Mouse (Mus musculus) small intestine, adult 2 months (tissue): ENCODE results near the gene Zfp668. TPM values are rescaled to one million over a fixed set of nuclear protein-coding genes. Genes with fewer than 3 reads are reported as not detected.

ENCODE experiments used
- H3K27ac ChIP-seq: fragments of 200-500 bp; 2 replicates; pipeline ENCODE4 v1.5.1; 2012; ENCODE audit warnings: low read depth, low read length, control low read depth, inconsistent platforms; ENCODE audit not compliant: insufficient read depth
- H3K27me3 ChIP-seq: fragments of 200-500 bp; 2 replicates; pipeline ENCODE4 v1.6.1; 2012; ENCODE audit warnings: mild to moderate bottlenecking, moderate library complexity, low read length, inconsistent platforms; ENCODE audit not compliant: control insufficient read depth, insufficient read depth
- H3K36me3 ChIP-seq: fragments of 200-500 bp; 2 replicates; pipeline ENCODE4 v1.6.1; 2012; ENCODE audit warnings: mild to moderate bottlenecking, low read length, control low read depth, inconsistent platforms; ENCODE audit not compliant: control insufficient read depth, insufficient read depth
- H3K4me1 ChIP-seq: fragments of 200-500 bp; 2 replicates; pipeline ENCODE4 v1.6.1; 2012; ENCODE audit warnings: low read length, inconsistent platforms, mixed read lengths; ENCODE audit not compliant: control insufficient read depth, insufficient read depth, insufficient read length
- H3K4me3 ChIP-seq: fragments of 200-500 bp; 2 replicates; pipeline ENCODE4 v1.5.1; 2012; ENCODE audit warnings: low read depth, mild to moderate bottlenecking, control low read depth, inconsistent platforms, low read length, moderate library complexity
- CTCF ChIP-seq: fragments of 200-500 bp; IDR thresholded peaks from 2 replicates; pipeline ENCODE4 v1.5.1; 2012; ENCODE audit warnings: low read depth, mild to moderate bottlenecking, control low read depth, inconsistent platforms, low read length, moderate library complexity, mixed read lengths; ENCODE audit not compliant: insufficient replicate concordance, insufficient read length; ENCODE audit errors: extremely low read depth
- POLR2A ChIP-seq: fragments of 200-500 bp; IDR thresholded peaks from 2 replicates; pipeline ENCODE4 v1.6.1; 2012; ENCODE audit warnings: low read depth, mild to moderate bottlenecking, control low read depth, inconsistent platforms, low read length, moderate library complexity
- WGBS: fragments of 180-500 bp; shearing (Covaris S2); methylation state at CpG from one replicate; pipeline ENCODE4 v1.1.7; 2018; 5-methylcytosine and 5-hydroxymethylcytosine counted together
- polyA plus RNA-seq: library from polyadenylated mRNA; depleted of rRNA; stranded (reverse); fragments of >200 nt; gene quantifications from 2 replicates; pipeline ENCODE4 v1.2.3, GENCODE M21; 2012

Zfp668 gene
- polyA plus RNA-seq, 1 experiment: 7.1 TPM

DNA sequence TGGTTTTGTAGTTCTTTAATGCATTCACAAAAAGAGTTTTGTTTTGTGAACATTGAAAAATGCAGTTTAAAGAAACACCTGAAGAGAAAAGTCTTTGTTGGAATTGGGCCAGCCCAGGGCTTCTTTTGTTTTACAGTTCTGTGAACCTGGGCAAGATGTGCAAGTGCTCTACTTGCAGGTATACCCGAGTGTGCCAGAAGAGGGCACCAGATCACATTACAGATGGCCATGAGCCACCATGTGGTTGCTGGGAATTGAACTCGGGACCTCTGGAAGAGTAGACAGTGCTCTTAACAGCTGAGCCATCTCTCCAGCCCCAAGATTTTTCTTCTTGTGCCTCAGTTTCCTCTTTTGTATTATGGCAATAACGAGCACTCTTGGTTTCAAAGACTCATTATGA, 41.6 kb upstream of the Zfp668 start:
- H3K36me3 ChIP-seq: 0 out of 2 replicates have a peak, but pooled peaks cover 1% of the 10 kb centered on the region
- H3K27me3 ChIP-seq: no peaks in the 10 kb centered on the region
- no peak overlapping the region for H3K27ac ChIP-seq
- no peak overlapping the region for H3K4me3 ChIP-seq
- peak; percentile 59; the same call in 1 of the 2 replicates for TF ChIP-seq CTCF
- TF ChIP-seq POLR2A: no peak
- H3K4me1 ChIP-seq: peaks cover 13% of the 10 kb centered on the region
- 48% methylated on average over 3 of the region's 3 CpGs for WGBS

DNA sequence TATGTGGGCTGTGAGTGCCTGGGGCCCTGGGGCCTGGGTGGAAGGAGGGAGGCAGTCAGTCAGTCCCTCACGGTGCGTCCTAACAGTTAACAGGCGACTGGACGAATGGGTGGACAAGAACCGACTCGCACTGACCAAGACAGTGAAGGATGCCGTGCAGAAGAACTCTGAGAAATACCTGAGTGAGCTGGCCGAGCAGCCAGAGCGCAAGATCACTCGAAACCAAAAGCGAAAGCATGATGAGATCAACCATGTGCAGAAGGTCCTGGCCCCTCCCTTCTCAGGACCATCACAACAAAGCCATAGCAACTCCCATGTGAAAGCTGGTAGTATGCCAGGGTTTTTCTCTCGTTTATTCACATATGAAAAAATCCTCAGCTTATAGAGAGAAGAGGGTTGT, 38.7 kb upstream of the Zfp668 start:
- Histone ChIP-seq H3K4me3 (no peak overlapping the region), H3K4me1 (peaks cover 3% of the 10 kb centered on the region; the same call in 1 of the 2 replicates)
- TF ChIP-seq POLR2A (no peak), CTCF (no peak)

DNA sequence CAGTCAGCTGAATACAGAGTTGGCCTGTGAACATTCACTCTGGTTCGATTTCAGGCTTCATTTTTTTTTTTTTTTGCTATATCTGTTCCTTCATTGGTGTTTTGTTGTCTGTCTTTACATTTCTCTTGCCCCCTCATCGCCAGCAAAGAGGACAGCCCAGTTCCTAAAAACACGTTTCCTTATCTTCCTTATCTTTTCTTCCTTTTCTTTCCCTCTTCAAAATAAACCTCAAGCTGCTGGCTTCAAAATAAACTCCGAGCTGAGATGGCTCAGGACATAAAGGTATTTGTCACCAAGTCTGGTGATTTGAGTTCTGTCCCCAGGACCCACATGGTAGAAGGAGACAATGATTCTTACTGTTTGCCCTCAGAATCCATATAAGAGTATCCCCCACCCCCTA, 36.3 kb upstream of the Zfp668 start:
- H3K4me1 ChIP-seq: peaks cover 3% of the 10 kb centered on the region; the same call in 1 of the 2 replicates

More for the DNA sequence above, 38.7 kb upstream of the Zfp668 start:
- Histone ChIP-seq H3K27me3 (no peaks in the 10 kb centered on the region), H3K36me3 (0 out of 2 replicates have a peak, but pooled peaks cover 1% of the 10 kb centered on the region), H3K27ac (no peak overlapping the region)
- 58% methylated on average over 12 of the region's 12 CpGs for WGBS

DNA sequence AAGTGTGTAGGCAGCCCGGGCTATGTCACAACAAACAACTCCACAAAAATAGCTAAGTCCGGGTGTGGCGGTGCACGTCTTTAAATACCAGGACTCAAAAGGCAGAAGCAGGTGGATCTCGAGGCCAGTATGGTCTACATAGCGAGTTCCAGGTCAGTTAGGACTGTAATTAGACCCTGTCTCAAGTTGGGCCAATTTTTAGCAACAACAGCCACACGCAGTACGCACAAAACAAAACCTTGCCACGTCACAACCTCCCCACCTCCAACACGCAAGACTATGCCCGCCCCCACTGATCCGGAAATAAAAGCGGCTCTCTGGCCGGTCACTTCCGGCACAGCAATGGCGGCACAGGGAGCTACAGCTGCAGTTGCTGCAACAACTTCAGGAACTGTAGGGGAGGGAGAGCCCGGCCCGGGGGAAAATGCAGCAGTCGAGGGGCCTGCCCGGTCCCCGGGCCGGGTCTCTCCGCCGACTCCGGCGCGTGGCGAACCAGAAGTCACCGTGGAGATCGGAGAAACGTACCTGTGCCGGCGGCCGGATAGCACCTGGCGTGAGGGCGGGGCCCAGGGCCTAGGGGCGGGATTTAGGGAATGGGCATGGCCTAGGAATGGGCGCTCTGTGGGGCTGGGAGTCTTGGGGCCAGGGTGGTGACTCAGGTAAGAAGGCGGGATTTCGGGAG, 35.7 kb upstream of the Zfp668 start, which contains the start of gene Kat8:
Gene Kat8 (plus strand): TSS at position 327 of the 682 bp plus-strand sequence.
- under 1% methylated on average over 40 of the region's 40 CpGs for WGBS

More for the DNA sequence above, 36.3 kb upstream of the Zfp668 start:
- TF ChIP-seq POLR2A (no peak), CTCF (no peak)
- H3K36me3 ChIP-seq: peaks cover 13% of the 10 kb centered on the region
- H3K27ac ChIP-seq: no peak overlapping the region
- H3K27me3 ChIP-seq: no peaks in the 10 kb centered on the region
- H3K4me3 ChIP-seq: peak overlapping the region; percentile 96
- 5% methylated on average over 4 of the region's 4 CpGs for WGBS

DNA sequence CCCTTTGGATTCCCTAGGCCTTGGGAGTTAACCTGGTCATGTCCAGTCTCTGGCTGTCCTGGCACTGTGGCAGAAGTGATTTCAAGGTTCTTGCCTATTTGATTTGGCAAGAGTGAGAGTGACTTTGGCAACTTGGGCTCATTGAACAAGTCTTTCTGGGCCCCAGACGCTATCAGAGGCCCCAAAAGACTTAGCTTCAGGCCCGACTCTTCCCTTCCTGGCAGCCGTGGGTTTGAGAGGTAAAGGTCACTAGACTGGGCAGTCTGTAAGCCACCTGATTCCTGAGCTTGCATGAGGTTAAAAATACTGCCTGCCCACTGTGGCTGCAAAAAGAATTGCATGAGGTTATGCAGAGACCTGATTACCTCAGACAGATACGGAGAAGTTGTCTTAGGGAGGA, 32.0 kb upstream of the Zfp668 start:
- H3K27ac ChIP-seq: no peak overlapping the region

More for the DNA sequence above, 35.7 kb upstream of the Zfp668 start, which contains the start of gene Kat8:
- peak within 1 kb of the TSS; percentile 80 for H3K27ac ChIP-seq
- no peaks in the 10 kb centered on the region for H3K27me3 ChIP-seq
- TF ChIP-seq POLR2A: peak; percentile 57
- no peak for TF ChIP-seq CTCF
- H3K4me1 ChIP-seq: peaks cover 3% of the 10 kb centered on the region; the same call in 1 of the 2 replicates
- H3K4me3 ChIP-seq: peak within 1 kb of the TSS; percentile 96
- peaks cover 17% of the 10 kb centered on the region for H3K36me3 ChIP-seq

DNA sequence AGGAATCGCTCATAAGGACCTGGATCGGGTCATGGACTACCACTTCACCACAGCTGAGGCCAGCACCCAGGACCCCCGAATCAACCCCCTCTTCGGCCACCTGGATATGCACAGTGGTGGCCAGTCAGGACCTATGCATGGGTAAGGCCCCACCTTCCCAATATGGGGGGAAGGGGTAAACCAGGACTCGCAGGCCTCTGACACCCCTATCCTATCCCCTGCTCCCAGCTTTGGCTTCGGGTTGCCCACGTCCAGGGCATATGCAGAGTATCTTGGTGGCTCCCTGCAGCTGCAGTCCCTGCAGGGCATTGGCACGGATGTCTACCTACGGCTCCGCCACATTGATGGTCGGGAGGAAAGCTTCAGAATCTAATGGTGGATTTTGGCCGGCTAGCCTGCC, 31.3 kb upstream of the Zfp668 start:
- Histone ChIP-seq H3K36me3 (peaks cover 24% of the 10 kb centered on the region), H3K4me3 (no peak overlapping the region), H3K27ac (no peak overlapping the region), H3K27me3 (no peaks in the 10 kb centered on the region), H3K4me1 (peaks cover 6% of the 10 kb centered on the region)
- WGBS: 92% methylated on average over 12 of the region's 12 CpGs
- TF ChIP-seq POLR2A: no peak
- TF ChIP-seq CTCF: no peak

More for the DNA sequence above, 32.0 kb upstream of the Zfp668 start:
- Histone ChIP-seq H3K4me3 (no peak overlapping the region), H3K36me3 (peaks cover 24% of the 10 kb centered on the region), H3K27me3 (no peaks in the 10 kb centered on the region), H3K4me1 (peaks cover 10% of the 10 kb centered on the region)
- TF ChIP-seq POLR2A (no peak), CTCF (no peak)
- WGBS: 72% methylated on average over 4 of the region's 4 CpGs
